Mouse (Mus musculus) midbrain, embryonic 12.5 days (tissue): ENCODE data around the gene Hist2h2bb. TPM values are rescaled to one million over a fixed set of nuclear protein-coding genes. Genes with fewer than 3 reads are reported as not detected.

Source experiments
- ATAC-seq: fragments of 200-750 bp; cut with Nextera tagmentation; 2 replicates; pipeline ENCODE4 v1.8.0; 2017; ENCODE audit warnings: low read depth, moderate TSS enrichment, moderate library complexity; ENCODE audit not compliant: low FRiP score
- H3K27ac ChIP-seq: fragments of 300-500 bp; sonication (generic); replicated peaks from 2 replicates; pipeline ENCODE4 v1.5.1; 2016; ENCODE audit warnings: mild to moderate bottlenecking
- H3K27me3 ChIP-seq: fragments of 300-500 bp; sonication (generic); 2 replicates; pipeline ENCODE4 v1.6.1; 2016; ENCODE audit warnings: mild to moderate bottlenecking
- H3K36me3 ChIP-seq: fragments of 300-500 bp; sonication (generic); 2 replicates; pipeline ENCODE4 v1.6.1; 2016
- H3K4me1 ChIP-seq: fragments of 300-500 bp; sonication (generic); 2 replicates; pipeline ENCODE4 v1.6.1; 2016
- H3K4me2 ChIP-seq: fragments of 300-500 bp; sonication (generic); replicated peaks from 2 replicates; pipeline ENCODE4 v1.6.1; 2016; ENCODE audit warnings: mild to moderate bottlenecking, moderate library complexity
- H3K4me3 ChIP-seq: fragments of 300-500 bp; sonication (generic); 2 replicates; pipeline ENCODE4 v1.5.1; 2016; ENCODE audit warnings: mild to moderate bottlenecking
- H3K9ac ChIP-seq: fragments of 300-500 bp; sonication (generic); replicated peaks from 2 replicates; pipeline ENCODE4 v1.6.1; 2016; ENCODE audit warnings: mild to moderate bottlenecking, moderate library complexity
- H3K9me3 ChIP-seq: fragments of 300-500 bp; sonication (generic); 2 replicates; pipeline ENCODE4 v1.6.1; 2016; ENCODE audit warnings: mild to moderate bottlenecking
- WGBS: fragments of 180-500 bp; shearing (Covaris S2); methylation state at CpG from one replicate; pipeline ENCODE4 v1.1.7; 2016; 5-methylcytosine and 5-hydroxymethylcytosine counted together
- microRNA-seq: library from miRNA; unstranded; fragments of <30 nt; microRNA quantifications from one replicate; pipeline ENCODE4, GENCODE M21; 2017
- polyA plus RNA-seq: library from polyadenylated mRNA; unstranded; fragments of >200 nt; fragmentation: Nextera tagmentation; extraction: Ambion mirVana; gene quantifications from 2 replicates; pipeline ENCODE4 v1.2.1, GENCODE M21; 2016

Gene Hist2h2bb
- polyA plus RNA-seq, 1 experiment from 2014 or later: 18.3 TPM

GRCm38 (mm10) chr3:96298360-96298759, 28.8 kb downstream of the Hist2h2bb start:
- no peaks in the 10 kb centered on the region for H3K9me3 ChIP-seq
- H3K4me3 ChIP-seq: no peak overlapping the region
- no peaks in the 10 kb centered on the region for H3K4me1 ChIP-seq
- peaks cover 16% of the 10 kb centered on the region for H3K27me3 ChIP-seq
- no peak overlapping the region for H3K9ac ChIP-seq
- WGBS: 94% methylated on average over 4 of the region's 4 CpGs
- no peaks in the 10 kb centered on the region for H3K36me3 ChIP-seq
- no peak overlapping the region for H3K4me2 ChIP-seq
- no peak overlapping the region for H3K27ac ChIP-seq
- no peak for ATAC-seq

- H3K9me3 ChIP-seq: no peaks in the 10 kb centered on the region
- H3K9ac ChIP-seq: no peak overlapping the region
- WGBS: 92% methylated on average over 2 of the region's 2 CpGs
- no peak for ATAC-seq
- no peak overlapping the region for H3K27ac ChIP-seq
- H3K27me3 ChIP-seq: peaks cover 16% of the 10 kb centered on the region
- no peak overlapping the region for H3K4me3 ChIP-seq
- no peaks in the 10 kb centered on the region for H3K4me1 ChIP-seq
- H3K4me2 ChIP-seq: no peak overlapping the region
- no peaks in the 10 kb centered on the region for H3K36me3 ChIP-seq
Observed at GRCm38 (mm10) chr3:96299562-96299961, 30.0 kb downstream of the Hist2h2bb start.

GRCm38 (mm10) chr3:96300706-96301529, 31.4 kb downstream of the Hist2h2bb start:
- Histone ChIP-seq H3K27ac (no peak overlapping the region), H3K4me3 (no peak overlapping the region), H3K36me3 (no peaks in the 10 kb centered on the region), H3K4me2 (no peak overlapping the region), H3K9ac (no peak overlapping the region), H3K9me3 (no peaks in the 10 kb centered on the region), H3K27me3 (peaks cover 16% of the 10 kb centered on the region), H3K4me1 (no peaks in the 10 kb centered on the region)
- no peak for ATAC-seq
- WGBS: 82% methylated on average over 26 of the region's 26 CpGs

- Histone ChIP-seq H3K4me3 (no peak overlapping the region), H3K27ac (no peak overlapping the region), H3K9me3 (no peaks in the 10 kb centered on the region), H3K9ac (no peak overlapping the region), H3K27me3 (peaks cover 16% of the 10 kb centered on the region), H3K36me3 (no peaks in the 10 kb centered on the region), H3K4me1 (no peaks in the 10 kb centered on the region), H3K4me2 (no peak overlapping the region)
- no peak for ATAC-seq
- WGBS: 87% methylated on average over 5 of the region's 5 CpGs
Observed at GRCm38 (mm10) chr3:96302076-96302475, 32.5 kb downstream of the Hist2h2bb start.

GRCm38 (mm10) chr3:96306506-96306905, 37.0 kb downstream of the Hist2h2bb start:
- H3K36me3 ChIP-seq: no peaks in the 10 kb centered on the region
- H3K4me3 ChIP-seq: no peak overlapping the region
- no peaks in the 10 kb centered on the region for H3K4me1 ChIP-seq
- H3K27me3 ChIP-seq: peaks cover 10% of the 10 kb centered on the region; the same call in 1 of the 2 replicates
- H3K27ac ChIP-seq: no peak overlapping the region
- WGBS: 90% methylated on average over 9 of the region's 9 CpGs
- H3K4me2 ChIP-seq: no peak overlapping the region
- no peak for ATAC-seq
- H3K9me3 ChIP-seq: no peaks in the 10 kb centered on the region
- no peak overlapping the region for H3K9ac ChIP-seq

GRCm38 (mm10) chr3:96309441-96309840, 39.9 kb downstream of the Hist2h2bb start:
- Histone ChIP-seq H3K4me2 (no peak overlapping the region), H3K9ac (no peak overlapping the region), H3K36me3 (no peaks in the 10 kb centered on the region), H3K9me3 (no peaks in the 10 kb centered on the region), H3K4me3 (no peak overlapping the region), H3K27me3 (no peaks in the 10 kb centered on the region), H3K27ac (no peak overlapping the region), H3K4me1 (no peaks in the 10 kb centered on the region)
- no peak for ATAC-seq
- WGBS: 73% methylated on average over 3 of the region's 3 CpGs

- Histone ChIP-seq H3K9me3 (no peaks in the 10 kb centered on the region), H3K4me3 (no peak overlapping the region), H3K4me2 (no peak overlapping the region), H3K36me3 (no peaks in the 10 kb centered on the region), H3K27me3 (no peaks in the 10 kb centered on the region), H3K4me1 (no peaks in the 10 kb centered on the region), H3K9ac (no peak overlapping the region), H3K27ac (no peak overlapping the region)
- no peak for ATAC-seq
- WGBS: 69% methylated on average over 8 of the region's 8 CpGs
Observed at GRCm38 (mm10) chr3:96312341-96313098, 43.0 kb downstream of the Hist2h2bb start.

Small RNAs within 50 kb of the gene (microRNA-seq; reads per million reads assigned to microRNA genes)
- gene Gm44492 (not detected), gene Gm47311 (not detected), gene Gm47313 (not detected)

Other genes starting within 250 kb of the Hist2h2bb start
- 39.7 and 51.2 TPM in 2 replicates for gene Vps45, start 211.3 kb upstream of the Hist2h2bb start, polyA plus RNA-seq
- gene Otud7b, start 165.2 kb upstream of the Hist2h2bb start, polyA plus RNA-seq: 16.2 and 19.1 TPM in 2 replicates
- gene Mtmr11, start 107.7 kb upstream of the Hist2h2bb start, polyA plus RNA-seq: 13.9 and 16.0 TPM in 2 replicates
- 173 and 181 TPM in 2 replicates for gene Sf3b4, start 97.4 kb upstream of the Hist2h2bb start, polyA plus RNA-seq
- gene Sv2a, start 88.6 kb upstream of the Hist2h2bb start, polyA plus RNA-seq: 30.0 and 34.8 TPM in 2 replicates
- gene Bola1, start 50.0 kb upstream of the Hist2h2bb start, polyA plus RNA-seq: 66.9 and 71.6 TPM in 2 replicates
- 0.96 and 1.2 TPM in 2 replicates for gene Hist2h2ab, start 49.9 kb upstream of the Hist2h2bb start, polyA plus RNA-seq
- 9.0 and 11.6 TPM in 2 replicates for gene Hist2h2ac, start 48.9 kb upstream of the Hist2h2bb start, polyA plus RNA-seq
- gene Hist2h2be, start 48.6 kb upstream of the Hist2h2bb start, polyA plus RNA-seq: 10.9 and 11.4 TPM in 2 replicates
- 9.8 and 14.7 TPM in 2 replicates for gene Hist2h3c2, start 30.6 kb upstream of the Hist2h2bb start, polyA plus RNA-seq
- 56.2 and 67.7 TPM in 2 replicates for gene Hist2h2aa2, start 29.5 kb upstream of the Hist2h2bb start, polyA plus RNA-seq
- 27.1 and 35.0 TPM in 2 replicates for gene Hist2h2aa1, start 24.3 kb upstream of the Hist2h2bb start, polyA plus RNA-seq
- 1.4 TPM in 1 of 2 replicates, not detected in the other for gene Hist2h3c1, start 23.1 kb upstream of the Hist2h2bb start, polyA plus RNA-seq
- 13.3 and 18.2 TPM in 2 replicates for gene Hist2h4, start 6.4 kb upstream of the Hist2h2bb start, polyA plus RNA-seq
- 76.0 and 96.2 TPM in 2 replicates for gene Hist2h3b, start 1.1 kb upstream of the Hist2h2bb start, polyA plus RNA-seq
- gene Fcgr1, start 24.2 kb downstream of the Hist2h2bb start, polyA plus RNA-seq: 1.9 and 2.4 TPM in 2 replicates
- gene BC107364, start 182.6 kb downstream of the Hist2h2bb start, polyA plus RNA-seq: 0.26 TPM in 1 of 2 replicates, not detected in the other